Mouse (Mus musculus) C2C12 (cell line): ENCODE measurements at regions not wholly inside any gene's neighbourhood (a gene's known extent, or its start where the extent isn't known, plus 50 kb on each side); places are given as distances from the start of the nearest gene placed in this dataset.

ENCODE experiments used
- CTCF ChIP-seq: IDR thresholded peaks from one replicate; pipeline ENCODE4 v1.5.1; 2011; ENCODE audit not compliant: control insufficient read depth, insufficient read depth, insufficient read length
- FOSL1 ChIP-seq: IDR thresholded peaks from one replicate; pipeline ENCODE4 v1.8.0; 2011; ENCODE audit warnings: mild to moderate bottlenecking, low read length; ENCODE audit not compliant: poor library complexity, insufficient read depth, severe bottlenecking
- MYOG ChIP-seq: IDR thresholded peaks from one replicate; pipeline ENCODE4 v1.6.1; 2011; ENCODE audit not compliant: control insufficient read depth, insufficient read length; ENCODE audit errors: extremely low read depth

DNA sequence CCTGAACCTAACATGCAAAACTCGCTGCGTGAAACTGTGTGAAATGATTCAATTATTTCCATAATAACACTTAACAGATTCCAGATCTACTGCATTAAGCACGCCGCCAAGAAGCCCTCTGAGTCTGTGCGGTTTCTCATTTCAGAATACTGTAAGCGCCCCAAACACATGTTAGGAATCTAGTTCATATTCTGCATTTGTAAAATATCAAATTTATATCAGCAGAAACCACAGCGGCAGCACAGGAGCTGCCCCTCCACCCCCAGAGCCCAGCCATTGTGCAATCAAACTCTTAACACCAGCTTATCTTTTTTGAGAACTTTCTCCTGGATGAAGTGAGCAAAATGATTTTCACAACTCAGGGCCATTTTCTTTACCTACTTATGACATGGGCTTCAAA lies 715.4 kb downstream of the Kcnj2 start:
- TF ChIP-seq CTCF: no peak
- no peak for TF ChIP-seq MYOG
- no peak for TF ChIP-seq FOSL1
